ENCODE assay signal across 23 mouse cellular contexts in the genomic region with DNA sequence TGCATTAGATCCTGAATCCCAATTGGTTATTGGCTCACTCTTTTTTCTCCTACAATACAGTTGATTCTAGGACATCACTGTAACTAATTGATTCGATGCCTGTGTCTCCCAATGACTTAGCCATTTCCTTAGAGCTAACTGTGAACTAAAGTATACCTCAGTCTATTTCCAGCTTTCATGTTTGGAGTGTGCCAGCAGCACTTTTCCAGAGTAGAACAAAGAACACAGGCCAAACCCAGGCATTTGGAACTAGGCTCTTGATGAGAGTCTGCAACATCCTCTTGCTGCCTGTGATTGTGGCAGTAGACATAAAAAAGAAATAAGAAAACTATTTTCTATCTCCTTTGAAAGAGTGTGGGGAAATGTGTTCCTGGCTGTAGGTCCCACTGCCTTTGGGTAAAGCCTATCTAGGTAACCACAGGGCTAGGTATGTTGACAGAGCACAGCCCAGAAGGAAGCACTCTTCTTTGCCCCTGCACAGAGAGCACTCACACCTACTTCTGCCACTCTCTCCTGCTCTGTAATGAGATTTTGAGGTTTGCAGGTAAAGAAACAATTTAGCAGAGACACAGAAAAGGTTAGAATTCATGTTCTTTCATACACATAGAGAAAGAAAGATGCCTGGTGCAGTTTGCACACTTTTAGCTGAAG. TPM values are rescaled to one million over a fixed set of nuclear protein-coding genes. Genes with fewer than 3 reads are reported as not detected.
A peak's percentile ranks its signal among the peaks of the same experiment; 100 is the strongest.
DNase-seq lines count a peak whose midpoint lies in the region; ATAC-seq and TF ChIP-seq lines count a peak whose summit lies in the region.
"Had no signal": no experiment of that assay in that cellular context is flagged by ENCODE, and none has a peak within 500 bp of the region (broad histone marks: within the 10 kb centered on the region; RNA-seq: fewer than 3 reads in every experiment).

No protein-coding gene starts in this region.

- DNase-seq in frontal cortex, postnatal 10 days (ENCODE audit: low spot score in 2 of 2) = no peak
- DNase-seq in lung, postnatal 36 days = no peak
- peak; percentile 22 for DNase-seq in 3T3-L1 (ENCODE audit: low read depth, low spot score)
- no peak for DNase-seq in heart, adult 8-10 months (ENCODE audit: low spot score)
- DNase-seq: adrenal gland, postnatal 14 days; cerebellum, adult 18-20 months; cerebellum, postnatal 10 days; gastrocnemius, postnatal 10 days; heart, adult 18-20 months; heart, postnatal 14 days had no signal

- H3K4me2 ChIP-seq in lung, embryonic 15.5 days = no peak overlapping the region
- H3K4me2 ChIP-seq: embryonic facial prominence, embryonic 13.5 days; heart, embryonic 11.5 days; heart, embryonic 15.5 days; hindbrain, embryonic 13.5 days had no signal

- no peaks in the 10 kb centered on the region for H3K36me3 ChIP-seq in lung, embryonic 15.5 days
- H3K36me3 ChIP-seq: embryonic facial prominence, embryonic 13.5 days; heart, embryonic 15.5 days; hindbrain, embryonic 13.5 days had no signal

- no peak for TF ChIP-seq POLR2A in embryonic fibroblast, embryonic 13.5 days (IDR thresholded peaks at IDR 0.05; ENCODE audit: low read depth, low read length)

- peak; percentile 60 for ATAC-seq in frontal cortex, adult (ENCODE audit: low TSS enrichment)
- ATAC-seq in lung, embryonic 15.5 days (ENCODE audit: borderline replicate concordance, extremely low read depth, low FRiP score, low TSS enrichment) = no peak
- ATAC-seq: activated CD4-positive, CD25-positive, alpha-beta regulatory T cell, adult 4 months; forebrain, embryonic 14.5 days; hindbrain, postnatal 0 days; Patski had no signal

- 0 out of 2 replicates have a peak overlapping the region, but pooled peaks have one; percentile 6 for H3K27ac ChIP-seq in lung, embryonic 15.5 days
- 0 out of 2 replicates have a peak overlapping the region, but pooled peaks have one; percentile 19 for H3K27ac ChIP-seq in embryonic fibroblast, embryonic 13.5 days (ENCODE audit: insufficient read depth, low read length)
- H3K27ac ChIP-seq: embryonic facial prominence, embryonic 13.5 days; heart, embryonic 15.5 days; hindbrain, embryonic 13.5 days; hindbrain, postnatal 0 days had no signal

- no peak overlapping the region for H3K9ac ChIP-seq in lung, embryonic 15.5 days
- H3K9ac ChIP-seq: embryonic facial prominence, embryonic 13.5 days; heart, embryonic 15.5 days; hindbrain, embryonic 13.5 days had no signal

- no peaks in the 10 kb centered on the region for H3K9me3 ChIP-seq in lung, embryonic 15.5 days
- H3K9me3 ChIP-seq: embryonic facial prominence, embryonic 13.5 days; heart, embryonic 15.5 days; hindbrain, embryonic 13.5 days had no signal

- H3K4me1 ChIP-seq in lung, embryonic 15.5 days = peaks cover 19% of the 10 kb centered on the region
- peaks cover 15% of the 10 kb centered on the region for H3K4me1 ChIP-seq in embryonic fibroblast, embryonic 13.5 days (ENCODE audit: control insufficient read depth, insufficient read depth, low read length)
- H3K4me1 ChIP-seq: embryonic facial prominence, embryonic 13.5 days; heart, embryonic 15.5 days; hindbrain, embryonic 13.5 days had no signal

- no peak overlapping the region for H3K4me3 ChIP-seq in lung, embryonic 15.5 days
- H3K4me3 ChIP-seq in embryonic fibroblast, embryonic 13.5 days (ENCODE audit: insufficient read depth, low read length) = no peak overlapping the region
- H3K4me3 ChIP-seq: embryonic facial prominence, embryonic 13.5 days; heart, embryonic 15.5 days; hindbrain, embryonic 13.5 days had no signal

- no peak for TF ChIP-seq CTCF in embryonic fibroblast, embryonic 13.5 days (IDR thresholded peaks at IDR 0.05; ENCODE audit: borderline replicate concordance, insufficient read depth, low read length)

- no peaks in the 10 kb centered on the region for H3K27me3 ChIP-seq in lung, embryonic 15.5 days
- H3K27me3 ChIP-seq: embryonic facial prominence, embryonic 13.5 days; heart, embryonic 15.5 days; hindbrain, embryonic 13.5 days; Patski had no signal

- 59% methylated on average over 1 of the region's 1 CpGs for WGBS in lung, embryonic 15.5 days

RNA-seq across cellular contexts. Expression of a gene that starts 8.9 kb away (rescaled TPM):
- polyA plus RNA-seq in lung, embryonic 15.5 days (2015; fragmentation: Nextera tagmentation; extraction: Ambion mirVana) = 28.2 and 28.5 TPM in 2 replicates
- polyA plus RNA-seq in embryonic fibroblast, embryonic 13.5 days (2011; ENCODE audit: insufficient read length, low read depth, missing spikeins) = 81.9 and 92.6 TPM in 2 replicates
- total RNA-seq in heart, adult 8-10 months (2022) = 1 to 10 TPM; 1.0 to 1.9 (median 1.2) TPM
- total RNA-seq: hematopoietic stem cell, adult 5-6 weeks; MEL had no signal
- polyA plus RNA-seq: activated CD4-positive, CD25-positive, alpha-beta regulatory T cell, adult 4 months had no signal
